Mouse (Mus musculus): Measurements from ENCODE around the gene Kcnk4. TPM values are rescaled to one million over a fixed set of nuclear protein-coding genes. Genes with fewer than 3 reads are reported as not detected.

The Kcnk4 gene
- polyA plus RNA-seq, 1 experiment, result 1.6 TPM

GRCm38 (mm10) chr19:6972247-6972917, 38.1 kb upstream of the Kcnk4 start:
- H3K4me1 ChIP-seq (ENCODE audit: control insufficient read depth, insufficient read depth, insufficient read length, low read length), result peaks cover 3% of the 10 kb centered on the region
- no peak overlapping the region for H3K4me3 ChIP-seq (ENCODE audit: insufficient read depth, low read depth, low read length)
- no peak overlapping the region for H3K27ac ChIP-seq (replicated peaks; ENCODE audit: low read depth, low read length)

GRCm38 (mm10) chr19:6971644-6972043, 37.3 kb upstream of the Kcnk4 start:
- Histone ChIP-seq H3K27ac (replicated peaks; ENCODE audit: low read depth, low read length) (no peak overlapping the region), H3K4me3 (ENCODE audit: insufficient read depth, low read depth, low read length) (no peak overlapping the region), H3K4me1 (ENCODE audit: control insufficient read depth, insufficient read depth, insufficient read length, low read length) (peaks cover 3% of the 10 kb centered on the region)

GRCm38 (mm10) chr19:6970460-6971085, 36.3 kb upstream of the Kcnk4 start:
- Histone ChIP-seq H3K4me1 (ENCODE audit: control insufficient read depth, insufficient read depth, insufficient read length, low read length) (peaks cover 3% of the 10 kb centered on the region), H3K27ac (replicated peaks; ENCODE audit: low read depth, low read length) (no peak overlapping the region), H3K4me3 (ENCODE audit: insufficient read depth, low read depth, low read length) (no peak overlapping the region)

GRCm38 (mm10) chr19:6969665-6970381, 35.5 kb upstream of the Kcnk4 start:
- Histone ChIP-seq H3K4me1 (ENCODE audit: control insufficient read depth, insufficient read depth, insufficient read length, low read length) (peaks cover 3% of the 10 kb centered on the region), H3K4me3 (ENCODE audit: insufficient read depth, low read depth, low read length) (peak overlapping the region; percentile 95), H3K27ac (replicated peaks; ENCODE audit: low read depth, low read length) (peak overlapping the region; percentile 62; the same call in 1 of the 2 replicates)

GRCm38 (mm10) chr19:6969291-6969664, 35.0 kb upstream of the Kcnk4 start:
- peaks cover 3% of the 10 kb centered on the region for H3K4me1 ChIP-seq (ENCODE audit: control insufficient read depth, insufficient read depth, insufficient read length, low read length)
- H3K27ac ChIP-seq (replicated peaks; ENCODE audit: low read depth, low read length), result peak overlapping the region; percentile 62; the same call in 1 of the 2 replicates
- H3K4me3 ChIP-seq (ENCODE audit: insufficient read depth, low read depth, low read length), result peak overlapping the region; percentile 95

GRCm38 (mm10) chr19:6968491-6969271, 34.4 kb upstream of the Kcnk4 start:
- Histone ChIP-seq H3K4me1 (ENCODE audit: control insufficient read depth, insufficient read depth, insufficient read length, low read length) (peaks cover 3% of the 10 kb centered on the region), H3K27ac (replicated peaks; ENCODE audit: low read depth, low read length) (0 out of 2 replicates have a peak overlapping the region, but pooled peaks have one; percentile 1), H3K4me3 (ENCODE audit: insufficient read depth, low read depth, low read length) (peak overlapping the region; percentile 95)

- H3K4me1 ChIP-seq (ENCODE audit: control insufficient read depth, insufficient read depth, insufficient read length, low read length), result peaks cover 10% of the 10 kb centered on the region
- no peak overlapping the region for H3K4me3 ChIP-seq (ENCODE audit: insufficient read depth, low read depth, low read length)
- H3K27ac ChIP-seq (replicated peaks; ENCODE audit: low read depth, low read length), result no peak overlapping the region
Observed at GRCm38 (mm10) chr19:6956461-6956860, 22.1 kb upstream of the Kcnk4 start.

- Histone ChIP-seq H3K27ac (replicated peaks; ENCODE audit: low read depth, low read length) (no peak overlapping the region), H3K4me3 (ENCODE audit: insufficient read depth, low read depth, low read length) (no peak overlapping the region), H3K4me1 (ENCODE audit: control insufficient read depth, insufficient read depth, insufficient read length, low read length) (peaks cover 10% of the 10 kb centered on the region)
Observed at GRCm38 (mm10) chr19:6955424-6955823, 21.1 kb upstream of the Kcnk4 start.

- Histone ChIP-seq H3K4me3 (ENCODE audit: insufficient read depth, low read depth, low read length) (no peak overlapping the region), H3K4me1 (ENCODE audit: control insufficient read depth, insufficient read depth, insufficient read length, low read length) (peaks cover 10% of the 10 kb centered on the region), H3K27ac (replicated peaks; ENCODE audit: low read depth, low read length) (no peak overlapping the region)
Observed at GRCm38 (mm10) chr19:6954046-6954445, 19.7 kb upstream of the Kcnk4 start.

GRCm38 (mm10) chr19:6952712-6953037, 18.4 kb upstream of the Kcnk4 start:
- Histone ChIP-seq H3K4me3 (ENCODE audit: insufficient read depth, low read depth, low read length) (peak overlapping the region; percentile 74), H3K27ac (replicated peaks; ENCODE audit: low read depth, low read length) (peak overlapping the region; percentile 94), H3K4me1 (ENCODE audit: control insufficient read depth, insufficient read depth, insufficient read length, low read length) (peaks cover 10% of the 10 kb centered on the region)

- H3K27ac ChIP-seq (replicated peaks; ENCODE audit: low read depth, low read length), result peak overlapping the region; percentile 94
- peaks cover 10% of the 10 kb centered on the region for H3K4me1 ChIP-seq (ENCODE audit: control insufficient read depth, insufficient read depth, insufficient read length, low read length)
- H3K4me3 ChIP-seq (ENCODE audit: insufficient read depth, low read depth, low read length), result peak overlapping the region; percentile 74
Observed at GRCm38 (mm10) chr19:6951994-6952711, 17.8 kb upstream of the Kcnk4 start.

- H3K4me3 ChIP-seq (ENCODE audit: insufficient read depth, low read depth, low read length), result peak overlapping the region; percentile 75
Observed at GRCm38 (mm10) chr19:6951381-6951968, 17.2 kb upstream of the Kcnk4 start.

GRCm38 (mm10) chr19:6950613-6951153, 16.4 kb upstream of the Kcnk4 start:
- Histone ChIP-seq H3K4me1 (ENCODE audit: control insufficient read depth, insufficient read depth, insufficient read length, low read length) (peaks cover 10% of the 10 kb centered on the region), H3K27ac (replicated peaks; ENCODE audit: low read depth, low read length) (peak overlapping the region; percentile 84), H3K4me3 (ENCODE audit: insufficient read depth, low read depth, low read length) (peak overlapping the region; percentile 75)

More at GRCm38 (mm10) chr19:6951381-6951968, 17.2 kb upstream of the Kcnk4 start:
- peak overlapping the region; percentile 94 for H3K27ac ChIP-seq (replicated peaks; ENCODE audit: low read depth, low read length)
- H3K4me1 ChIP-seq (ENCODE audit: control insufficient read depth, insufficient read depth, insufficient read length, low read length), result peaks cover 10% of the 10 kb centered on the region

- peak overlapping the region; percentile 75; the same call in 1 of the 2 replicates for H3K4me3 ChIP-seq (ENCODE audit: insufficient read depth, low read depth, low read length)
- no peak overlapping the region for H3K27ac ChIP-seq (replicated peaks; ENCODE audit: low read depth, low read length)
- peaks cover 10% of the 10 kb centered on the region for H3K4me1 ChIP-seq (ENCODE audit: control insufficient read depth, insufficient read depth, insufficient read length, low read length)
Observed at GRCm38 (mm10) chr19:6949951-6950350, 15.6 kb upstream of the Kcnk4 start.

Data from brown adipose tissue, adult 24 weeks (tissue).